Mouse (Mus musculus): ENCODE measurements around the gene Depdc7.

Gene Depdc7

GRCm38 (mm10) chr2:104716279-104716678, 26.4 kb downstream of the Depdc7 start, which contains the start of gene Pin1rt1:
Gene Pin1rt1 (minus strand): TSS chr2:104716379.
- no peak for DNase-seq (ENCODE audit: low spot score in 2 of 2)

- no peak for DNase-seq (ENCODE audit: low spot score in 2 of 2)
These were observed 28.4 kb downstream of the Depdc7 start for GRCm38 (mm10) chr2:104714254-104714691.

DNA sequence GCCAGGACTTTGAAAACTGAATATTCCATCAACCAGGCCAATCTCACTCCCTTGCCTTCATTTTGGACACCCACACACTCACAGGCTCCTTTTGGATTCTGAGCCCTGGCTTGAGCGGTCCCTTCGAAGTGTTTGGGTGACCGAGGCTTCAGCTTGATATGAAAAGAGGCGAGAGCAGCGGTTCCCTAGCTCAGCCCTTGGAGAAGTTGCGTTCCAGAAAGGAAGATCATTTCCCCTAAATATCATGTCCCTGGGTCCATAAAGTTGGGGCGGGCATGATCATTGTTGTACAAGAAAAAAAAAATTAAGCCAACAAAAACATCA, 30.2 kb downstream of the Depdc7 start:
- DNase-seq (ENCODE audit: low spot score in 2 of 2): no peak

- DNase-seq (ENCODE audit: low spot score in 2 of 2): peak; percentile 25 to 36
These were observed 30.8 kb downstream of the Depdc7 start, which contains the start of gene Tcp11l1 for GRCm38 (mm10) chr2:104711585-104712485. Gene Tcp11l1 (minus strand): TSS chr2:104712169.

DNA sequence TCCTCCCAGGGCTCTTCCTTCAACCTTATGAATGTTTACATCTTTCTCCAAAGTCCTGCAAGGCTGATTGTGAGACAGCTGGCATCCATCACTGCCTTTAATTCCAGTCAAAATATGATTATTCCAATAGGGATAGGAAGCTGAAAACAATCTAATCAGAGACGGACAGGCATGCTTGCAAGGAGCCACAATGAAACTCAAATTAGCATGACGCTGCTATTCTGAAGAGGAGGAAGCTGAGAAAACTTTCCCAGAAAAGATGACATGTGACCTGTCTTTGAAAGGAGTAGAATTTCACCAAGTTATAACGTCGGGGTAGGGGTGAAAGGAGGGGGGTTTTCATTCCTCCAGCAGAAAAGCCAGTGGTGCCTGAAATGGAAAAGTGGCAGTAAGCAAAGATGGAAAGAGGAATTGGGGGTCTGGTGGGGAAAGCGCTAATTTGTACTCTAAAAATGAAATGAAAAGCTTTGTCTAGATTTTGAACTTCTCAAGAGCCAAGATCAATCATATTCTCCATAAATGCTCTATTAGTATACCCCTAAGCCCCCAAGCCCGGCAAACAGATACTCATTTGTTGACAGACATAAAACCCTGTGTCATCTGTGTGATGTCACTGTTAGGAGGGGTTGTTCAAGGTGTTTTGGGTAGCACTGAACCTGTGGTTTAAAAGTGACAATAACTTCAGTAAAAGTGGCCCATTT, 31.9 kb downstream of the Depdc7 start:
- DNase-seq (ENCODE audit: low spot score in 2 of 2): no peak

- DNase-seq (ENCODE audit: low spot score in 2 of 2): no peak
These were observed 32.8 kb downstream of the Depdc7 start for GRCm38 (mm10) chr2:104709786-104710337.

DNA sequence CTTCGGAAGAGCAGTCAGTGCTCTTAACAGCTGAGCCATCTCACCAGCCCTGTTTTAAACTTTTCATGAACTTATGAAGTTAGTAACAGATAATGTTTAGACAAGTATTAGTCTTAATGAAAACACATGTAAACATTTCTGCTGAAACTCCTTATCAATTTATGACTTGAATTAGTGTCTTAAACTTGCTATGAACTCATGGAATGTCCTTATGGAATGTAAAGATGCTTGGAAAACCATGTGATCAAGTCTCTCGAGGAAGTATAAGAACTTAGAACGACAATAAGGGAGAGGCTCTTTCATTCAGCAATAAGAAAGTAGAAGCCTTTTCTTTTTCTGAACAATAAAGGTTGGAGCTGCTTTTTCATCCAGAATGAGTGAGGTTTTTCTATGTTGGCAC, 38.3 kb downstream of the Depdc7 start:
- no peak for DNase-seq (ENCODE audit: low spot score in 2 of 2)

DNA sequence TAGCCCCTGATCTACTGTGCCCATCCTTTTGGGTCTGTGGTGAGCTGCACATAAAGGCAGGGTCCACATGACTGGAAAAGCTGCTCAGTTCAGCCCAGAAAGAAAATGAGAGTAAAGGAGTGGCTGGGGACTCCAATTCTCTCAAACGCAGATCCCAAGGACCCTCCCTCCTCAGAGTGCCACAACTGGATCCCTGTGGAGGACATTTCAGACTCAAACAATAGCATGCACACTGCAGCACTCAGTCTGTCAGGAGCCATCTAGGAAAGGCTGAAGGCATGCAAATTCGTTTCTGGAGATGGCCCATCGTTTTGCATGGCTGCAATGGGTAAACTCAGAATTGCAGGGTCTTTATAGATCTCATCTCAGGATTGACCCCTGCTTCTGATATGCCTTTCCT, 39.5 kb downstream of the Depdc7 start:
- DNase-seq (ENCODE audit: low spot score in 2 of 2): no peak

- DNase-seq (ENCODE audit: low spot score in 2 of 2): no peak
These were observed 43.0 kb downstream of the Depdc7 start for GRCm38 (mm10) chr2:104699659-104700058.

GRCm38 (mm10) chr2:104692551-104692950, 50.1 kb downstream of the Depdc7 start:
- DNase-seq (ENCODE audit: low spot score in 2 of 2): no peak

DNA sequence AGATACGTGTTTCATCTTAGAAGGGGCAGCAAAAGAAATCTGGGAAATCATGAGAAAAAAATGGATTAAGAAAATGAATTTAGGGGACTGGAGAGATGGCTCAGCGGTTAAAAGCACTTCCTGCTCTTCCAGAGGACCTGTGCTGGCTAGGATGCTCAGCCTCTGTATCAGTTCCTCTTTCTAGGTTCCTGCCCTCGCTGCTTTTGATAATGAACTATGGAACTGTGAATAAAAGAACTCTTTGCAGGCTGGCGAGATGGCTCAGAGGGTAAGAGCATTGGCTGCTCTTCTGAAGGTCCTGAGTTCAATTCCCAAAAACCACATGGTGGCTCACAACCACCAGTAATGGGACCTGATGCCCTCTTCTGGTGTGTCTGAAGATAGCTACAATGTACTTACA, 52.0 kb downstream of the Depdc7 start:
- peak; percentile 27 to 29 for DNase-seq (ENCODE audit: low spot score in 2 of 2)

- DNase-seq (ENCODE audit: low spot score in 2 of 2): no peak
These were observed 54.0 kb downstream of the Depdc7 start for GRCm38 (mm10) chr2:104688724-104689123.

GRCm38 (mm10) chr2:104688321-104688720, 54.4 kb downstream of the Depdc7 start:
- no peak for DNase-seq (ENCODE audit: low spot score in 2 of 2)

GRCm38 (mm10) chr2:104687261-104687660, 55.4 kb downstream of the Depdc7 start:
- peak; percentile 17 to 22 for DNase-seq (ENCODE audit: low spot score in 2 of 2)

GRCm38 (mm10) chr2:104685418-104685817, 57.3 kb downstream of the Depdc7 start:
- peak; percentile 55 to 61 for DNase-seq (ENCODE audit: low spot score in 2 of 2)

GRCm38 (mm10) chr2:104684771-104685170, 57.9 kb downstream of the Depdc7 start:
- no peak for DNase-seq (ENCODE audit: low spot score in 2 of 2)

- DNase-seq (ENCODE audit: low spot score in 2 of 2): no peak
These were observed 65.4 kb downstream of the Depdc7 start for GRCm38 (mm10) chr2:104677326-104677725.
